Mouse (Mus musculus): ENCODE measurements around the gene Cmss1. TPM values are rescaled to one million over a fixed set of nuclear protein-coding genes. Genes with fewer than 3 reads are reported as not detected.
A peak's percentile ranks its signal among the peaks of the same experiment; 100 is the strongest.

Cmss1 gene
- polyA plus RNA-seq, 1 experiment from 2014 or later, result 50.4 TPM

DNA sequence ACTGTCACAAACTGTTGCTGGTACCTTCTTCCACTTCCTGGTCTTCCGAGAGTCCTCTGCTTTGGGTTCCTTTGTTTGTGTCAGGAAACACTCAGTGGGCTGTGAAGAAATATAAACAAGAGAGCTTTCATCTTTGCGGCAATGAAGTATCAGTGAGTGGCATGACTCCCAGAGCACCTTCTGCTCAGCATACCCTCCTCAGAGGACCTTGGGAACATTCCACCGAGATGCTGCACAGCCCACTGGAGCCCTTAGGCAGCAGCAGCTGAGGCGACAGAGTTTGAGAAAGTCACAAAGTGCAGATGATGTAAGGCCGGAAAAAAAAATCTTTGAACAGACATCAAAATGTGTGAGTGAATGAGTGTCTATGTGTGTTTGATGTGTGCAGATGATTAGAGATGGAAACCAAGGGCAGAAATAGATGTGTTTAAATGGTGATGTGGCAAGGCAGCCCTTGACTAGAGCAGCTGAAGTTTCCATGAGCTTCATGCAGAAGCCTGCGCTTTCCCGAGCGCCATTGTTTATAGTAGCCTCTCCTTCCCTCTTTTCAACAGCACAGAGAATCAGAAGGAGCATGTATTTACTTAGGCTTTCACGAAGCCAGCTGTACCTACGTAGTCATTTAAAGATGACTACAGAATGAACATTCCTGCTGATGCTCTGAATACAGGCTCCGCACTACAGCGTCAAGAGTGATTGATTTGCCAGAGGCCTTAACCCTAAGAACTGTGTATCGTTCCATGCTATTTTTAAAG, 288.6 kb downstream of the Cmss1 start:
- H3K4me1 ChIP-seq (ENCODE audit: control insufficient read depth, insufficient read depth, low read length), result peaks cover 15% of the 10 kb centered on the region
- no peak overlapping the region for H3K4me2 ChIP-seq (replicated peaks; ENCODE audit: low read depth, low read length)
- H3K9ac ChIP-seq (replicated peaks; ENCODE audit: low read depth, low read length), result no peak overlapping the region
- H3K27me3 ChIP-seq (ENCODE audit: control insufficient read depth, insufficient read depth, low read length), result no peaks in the 10 kb centered on the region
- ATAC-seq (ENCODE audit: insufficient number of reproducible peaks, insufficient read depth, low FRiP score, low read depth), result peak; percentile 62; the same call in 1 of the 2 replicates
- H3K9me3 ChIP-seq (ENCODE audit: control insufficient read depth, low read depth, low read length), result no peaks in the 10 kb centered on the region
- peak overlapping the region; percentile 56; the same call in 1 of the 2 replicates for H3K27ac ChIP-seq (ENCODE audit: low read length)
- no peak overlapping the region for H3K4me3 ChIP-seq (ENCODE audit: low read depth, low read length)
- WGBS, result 19% methylated on average over 13 of the region's 13 CpGs
- H3K36me3 ChIP-seq (ENCODE audit: control insufficient read depth, insufficient read depth, low read length), result no peaks in the 10 kb centered on the region

- Histone ChIP-seq H3K4me1 (ENCODE audit: control insufficient read depth, insufficient read depth, low read length) (peaks cover 15% of the 10 kb centered on the region), H3K36me3 (ENCODE audit: control insufficient read depth, insufficient read depth, low read length) (no peaks in the 10 kb centered on the region), H3K4me3 (ENCODE audit: low read depth, low read length) (no peak overlapping the region), H3K4me2 (replicated peaks; ENCODE audit: low read depth, low read length) (no peak overlapping the region), H3K9me3 (ENCODE audit: control insufficient read depth, low read depth, low read length) (no peaks in the 10 kb centered on the region), H3K9ac (replicated peaks; ENCODE audit: low read depth, low read length) (no peak overlapping the region), H3K27me3 (ENCODE audit: control insufficient read depth, insufficient read depth, low read length) (no peaks in the 10 kb centered on the region), H3K27ac (ENCODE audit: low read length) (no peak overlapping the region; the same call in 1 of the 2 replicates)
- 74% methylated on average over 4 of the region's 4 CpGs for WGBS
- ATAC-seq (ENCODE audit: insufficient number of reproducible peaks, insufficient read depth, low FRiP score, low read depth), result no peak
These were observed 289.5 kb downstream of the Cmss1 start for GRCm38 (mm10) chr16:57317127-57317526.

DNA sequence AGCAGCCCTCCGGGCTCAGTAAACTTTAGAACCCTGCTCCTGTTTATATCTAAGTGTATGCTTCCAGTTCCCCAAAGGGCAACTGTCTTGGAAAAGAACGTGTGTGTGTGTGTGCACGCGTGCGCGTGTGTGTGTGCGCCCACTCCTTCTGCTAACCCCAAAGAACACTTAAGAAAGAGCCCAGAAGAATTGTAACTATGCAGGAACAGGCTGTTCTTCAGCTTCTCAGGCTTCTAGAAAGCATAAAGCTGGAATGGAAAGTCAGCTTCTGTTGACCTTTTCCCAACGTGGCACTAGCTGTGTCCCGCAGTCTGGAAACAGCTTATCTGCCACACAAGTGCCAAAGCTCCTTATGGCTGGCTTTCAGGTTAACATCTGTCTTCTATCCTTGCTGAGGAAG, 291.6 kb downstream of the Cmss1 start:
- H3K4me3 ChIP-seq (ENCODE audit: low read depth, low read length), result no peak overlapping the region
- peaks cover 15% of the 10 kb centered on the region for H3K4me1 ChIP-seq (ENCODE audit: control insufficient read depth, insufficient read depth, low read length)
- H3K4me2 ChIP-seq (replicated peaks; ENCODE audit: low read depth, low read length), result no peak overlapping the region
- H3K9me3 ChIP-seq (ENCODE audit: control insufficient read depth, low read depth, low read length), result no peaks in the 10 kb centered on the region
- WGBS, result 75% methylated on average over 9 of the region's 9 CpGs
- no peak overlapping the region; the same call in 1 of the 2 replicates for H3K27ac ChIP-seq (ENCODE audit: low read length)
- no peak overlapping the region for H3K9ac ChIP-seq (replicated peaks; ENCODE audit: low read depth, low read length)
- H3K36me3 ChIP-seq (ENCODE audit: control insufficient read depth, insufficient read depth, low read length), result no peaks in the 10 kb centered on the region
- no peak for ATAC-seq (ENCODE audit: insufficient number of reproducible peaks, insufficient read depth, low FRiP score, low read depth)
- H3K27me3 ChIP-seq (ENCODE audit: control insufficient read depth, insufficient read depth, low read length), result no peaks in the 10 kb centered on the region

DNA sequence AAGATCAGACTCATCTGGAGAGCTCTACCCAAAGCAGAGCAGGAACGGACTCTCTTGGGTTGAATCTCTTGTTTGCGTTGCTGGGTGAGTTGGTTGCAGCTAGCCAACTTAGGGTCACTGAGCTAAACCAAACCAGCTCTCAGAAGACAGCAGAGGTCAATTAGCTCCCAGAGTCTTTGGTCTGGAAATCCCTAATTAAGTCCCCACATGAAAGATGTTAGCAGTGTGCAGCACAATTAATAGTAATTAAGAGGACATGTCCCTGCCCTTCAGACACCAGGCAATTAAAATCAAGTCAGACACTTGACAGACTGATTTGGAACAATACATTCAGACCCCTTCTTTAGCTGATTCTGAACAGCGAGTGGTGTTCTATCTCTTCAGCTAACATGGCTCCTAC, 292.4 kb downstream of the Cmss1 start:
- no peaks in the 10 kb centered on the region for H3K9me3 ChIP-seq (ENCODE audit: control insufficient read depth, low read depth, low read length)
- 91% methylated on average over 3 of the region's 3 CpGs for WGBS
- no peak overlapping the region for H3K4me2 ChIP-seq (replicated peaks; ENCODE audit: low read depth, low read length)
- H3K9ac ChIP-seq (replicated peaks; ENCODE audit: low read depth, low read length), result no peak overlapping the region
- no peak for ATAC-seq (ENCODE audit: insufficient number of reproducible peaks, insufficient read depth, low FRiP score, low read depth)
- no peaks in the 10 kb centered on the region for H3K27me3 ChIP-seq (ENCODE audit: control insufficient read depth, insufficient read depth, low read length)
- no peak overlapping the region; the same call in 1 of the 2 replicates for H3K27ac ChIP-seq (ENCODE audit: low read length)
- H3K4me3 ChIP-seq (ENCODE audit: low read depth, low read length), result no peak overlapping the region
- no peaks in the 10 kb centered on the region for H3K36me3 ChIP-seq (ENCODE audit: control insufficient read depth, insufficient read depth, low read length)
- H3K4me1 ChIP-seq (ENCODE audit: control insufficient read depth, insufficient read depth, low read length), result peaks cover 15% of the 10 kb centered on the region

- Histone ChIP-seq H3K4me3 (ENCODE audit: low read depth, low read length) (no peak overlapping the region), H3K9ac (replicated peaks; ENCODE audit: low read depth, low read length) (no peak overlapping the region), H3K4me2 (replicated peaks; ENCODE audit: low read depth, low read length) (no peak overlapping the region), H3K27ac (ENCODE audit: low read length) (no peak overlapping the region), H3K9me3 (ENCODE audit: control insufficient read depth, low read depth, low read length) (no peaks in the 10 kb centered on the region), H3K4me1 (ENCODE audit: control insufficient read depth, insufficient read depth, low read length) (peaks cover 15% of the 10 kb centered on the region), H3K27me3 (ENCODE audit: control insufficient read depth, insufficient read depth, low read length) (no peaks in the 10 kb centered on the region), H3K36me3 (ENCODE audit: control insufficient read depth, insufficient read depth, low read length) (no peaks in the 10 kb centered on the region)
- no peak for ATAC-seq (ENCODE audit: insufficient number of reproducible peaks, insufficient read depth, low FRiP score, low read depth)
- 84% methylated on average over 3 of the region's 3 CpGs for WGBS
These were observed 293.2 kb downstream of the Cmss1 start for GRCm38 (mm10) chr16:57313487-57313886.

- H3K4me2 ChIP-seq (replicated peaks; ENCODE audit: low read depth, low read length), result no peak overlapping the region
- H3K36me3 ChIP-seq (ENCODE audit: control insufficient read depth, insufficient read depth, low read length), result no peaks in the 10 kb centered on the region
- 95% methylated on average over 2 of the region's 2 CpGs for WGBS
- H3K9ac ChIP-seq (replicated peaks; ENCODE audit: low read depth, low read length), result no peak overlapping the region
- H3K9me3 ChIP-seq (ENCODE audit: control insufficient read depth, low read depth, low read length), result no peaks in the 10 kb centered on the region
- 0 out of 2 replicates have a peak, but pooled peaks cover 8% of the 10 kb centered on the region for H3K4me1 ChIP-seq (ENCODE audit: control insufficient read depth, insufficient read depth, low read length)
- no peaks in the 10 kb centered on the region for H3K27me3 ChIP-seq (ENCODE audit: control insufficient read depth, insufficient read depth, low read length)
- no peak for ATAC-seq (ENCODE audit: insufficient number of reproducible peaks, insufficient read depth, low FRiP score, low read depth)
- H3K27ac ChIP-seq (ENCODE audit: low read length), result no peak overlapping the region
- no peak overlapping the region for H3K4me3 ChIP-seq (ENCODE audit: low read depth, low read length)
These were observed 294.5 kb downstream of the Cmss1 start for GRCm38 (mm10) chr16:57312130-57312529.

GRCm38 (mm10) chr16:57305463-57305862, 301.2 kb downstream of the Cmss1 start:
- no peaks in the 10 kb centered on the region for H3K9me3 ChIP-seq (ENCODE audit: control insufficient read depth, low read depth, low read length)
- H3K4me1 ChIP-seq (ENCODE audit: control insufficient read depth, insufficient read depth, low read length), result peaks cover 5% of the 10 kb centered on the region; the same call in 1 of the 2 replicates
- H3K27me3 ChIP-seq (ENCODE audit: control insufficient read depth, insufficient read depth, low read length), result no peaks in the 10 kb centered on the region
- H3K4me3 ChIP-seq (ENCODE audit: low read depth, low read length), result no peak overlapping the region
- no peak overlapping the region for H3K4me2 ChIP-seq (replicated peaks; ENCODE audit: low read depth, low read length)
- ATAC-seq (ENCODE audit: insufficient number of reproducible peaks, insufficient read depth, low FRiP score, low read depth), result no peak
- 72% methylated on average over 6 of the region's 6 CpGs for WGBS
- H3K9ac ChIP-seq (replicated peaks; ENCODE audit: low read depth, low read length), result no peak overlapping the region
- H3K27ac ChIP-seq (ENCODE audit: low read length), result no peak overlapping the region
- H3K36me3 ChIP-seq (ENCODE audit: control insufficient read depth, insufficient read depth, low read length), result no peaks in the 10 kb centered on the region

DNA sequence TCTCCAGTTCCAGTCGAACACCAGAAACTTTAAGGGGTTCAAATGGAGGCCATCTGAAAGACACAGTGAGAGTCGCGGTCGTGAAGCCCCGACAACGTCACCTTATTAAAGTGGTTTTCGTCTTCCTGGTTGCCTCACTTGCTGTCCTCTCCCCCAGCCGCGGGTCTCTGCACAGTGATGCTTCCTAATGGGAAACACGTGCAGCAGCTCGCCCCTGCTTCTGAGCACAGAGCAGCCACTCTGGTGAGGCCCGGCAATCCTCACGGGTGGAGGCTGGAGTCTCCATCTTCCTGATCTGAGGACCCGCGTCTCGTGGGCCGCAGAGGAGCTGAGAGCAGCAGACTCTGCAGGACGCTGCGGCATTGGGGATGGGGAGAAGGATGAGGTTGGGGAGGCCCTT, 302.9 kb downstream of the Cmss1 start:
- Histone ChIP-seq H3K9me3 (ENCODE audit: control insufficient read depth, low read depth, low read length) (no peaks in the 10 kb centered on the region), H3K4me3 (ENCODE audit: low read depth, low read length) (no peak overlapping the region), H3K4me2 (replicated peaks; ENCODE audit: low read depth, low read length) (no peak overlapping the region), H3K27ac (ENCODE audit: low read length) (no peak overlapping the region), H3K36me3 (ENCODE audit: control insufficient read depth, insufficient read depth, low read length) (no peaks in the 10 kb centered on the region), H3K4me1 (ENCODE audit: control insufficient read depth, insufficient read depth, low read length) (peaks cover 5% of the 10 kb centered on the region; the same call in 1 of the 2 replicates), H3K27me3 (ENCODE audit: control insufficient read depth, insufficient read depth, low read length) (no peaks in the 10 kb centered on the region), H3K9ac (replicated peaks; ENCODE audit: low read depth, low read length) (no peak overlapping the region)
- 73% methylated on average over 19 of the region's 19 CpGs for WGBS
- no peak for ATAC-seq (ENCODE audit: insufficient number of reproducible peaks, insufficient read depth, low FRiP score, low read depth)
